Mouse (Mus musculus) kidney, postnatal 36 days (tissue): ENCODE measurements at regions not wholly inside any gene's neighbourhood (a gene's known extent, or its start where the extent isn't known, plus 50 kb on each side); places are given as distances from the start of the nearest gene placed in this dataset.

Experiments used
- DNase-seq, 2 experiments: peaks; one replicate each; pipeline ENCODE4 v3.0.0; 2021 to 2022; ENCODE audit warnings: mixed read lengths in 2 of 2

DNA sequence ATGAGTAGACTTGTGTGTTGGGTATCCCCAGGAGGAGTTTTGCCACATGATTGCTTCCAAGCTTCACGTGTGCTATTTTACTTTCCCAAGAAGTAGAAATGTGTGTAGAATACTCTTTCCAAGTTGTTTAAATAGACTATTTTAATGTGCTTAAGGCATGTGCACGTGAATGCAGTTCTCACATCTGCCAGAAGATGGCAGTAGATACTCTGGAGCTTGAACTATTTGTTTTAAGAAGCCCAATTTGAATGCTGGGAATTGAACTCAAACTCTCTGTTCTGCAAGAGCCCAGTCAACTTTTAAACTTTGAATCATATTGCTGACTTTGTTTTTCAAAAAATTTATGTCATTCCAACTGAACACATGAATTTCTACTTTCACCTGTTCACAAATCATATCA is 431.3 kb upstream of the Reg3g start:
- peak; percentile 20 to 72 for DNase-seq

DNA sequence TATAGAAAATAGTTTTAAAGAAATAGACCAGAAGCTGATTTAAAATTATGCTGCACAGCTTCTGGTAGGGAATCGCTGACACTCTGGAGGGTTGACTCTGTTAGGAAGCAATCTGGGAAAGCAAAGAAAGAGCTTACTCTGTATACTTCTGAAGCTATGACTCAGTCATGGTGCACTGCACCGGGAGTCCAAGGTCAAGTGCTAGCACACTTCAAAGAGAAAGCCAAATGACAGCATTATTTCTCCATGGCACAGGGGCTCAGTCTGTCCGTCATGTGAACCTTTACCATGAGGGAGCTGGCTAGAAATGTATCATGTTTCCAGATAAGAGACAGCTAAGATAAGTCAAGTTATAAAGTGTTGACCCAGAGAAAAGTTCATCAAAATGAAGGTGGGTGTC is 424.1 kb upstream of the Reg3g start:
- no peak for DNase-seq

GRCm38 (mm10) chr6:78863031-78863430 is 394.4 kb upstream of the Reg3g start:
- no peak for DNase-seq

GRCm38 (mm10) chr6:78841261-78841660 is 372.6 kb upstream of the Reg3g start:
- DNase-seq: no peak

GRCm38 (mm10) chr6:78825901-78826629 is 357.4 kb upstream of the Reg3g start:
- no peak for DNase-seq

- no peak for DNase-seq
Observed at GRCm38 (mm10) chr6:78821251-78821650, 352.6 kb upstream of the Reg3g start.

GRCm38 (mm10) chr6:78797013-78797412 is 328.3 kb upstream of the Reg3g start:
- DNase-seq: no peak

- no peak for DNase-seq
Observed at GRCm38 (mm10) chr6:78788972-78789371, 320.3 kb upstream of the Reg3g start.

- peak in 1 of 2 experiments; percentile 1 for DNase-seq
Observed at GRCm38 (mm10) chr6:78757619-78758018, 288.9 kb upstream of the Reg3g start.
